Mouse (Mus musculus) ovary, adult 18-20 months (tissue): ENCODE measurements around the gene Cd151.

Source experiments
- DNase-seq: peaks from one replicate; pipeline ENCODE4 v3.0.0; 2022; ENCODE audit warnings: low spot score, mixed read lengths

The Cd151 gene

GRCm38 (mm10) chr7:141467230-141468030 lies at the start of gene Cd151:
Cd151 (plus strand) TSS chr7:141467392.
- peak; percentile 86 for DNase-seq

- no peak for DNase-seq
These were observed 49.2 kb upstream of the Cd151 start for GRCm38 (mm10) chr7:141417731-141418681.

GRCm38 (mm10) chr7:141418970-141419369 lies 48.2 kb upstream of the Cd151 start:
- DNase-seq = no peak

- DNase-seq = no peak
These were observed 47.0 kb upstream of the Cd151 start for GRCm38 (mm10) chr7:141420030-141420702.

GRCm38 (mm10) chr7:141423811-141424210 lies 43.4 kb upstream of the Cd151 start:
- no peak for DNase-seq

GRCm38 (mm10) chr7:141426948-141427730 lies 40.1 kb upstream of the Cd151 start:
- no peak for DNase-seq

GRCm38 (mm10) chr7:141428701-141429100 lies 38.5 kb upstream of the Cd151 start:
- DNase-seq = no peak

- no peak for DNase-seq
These were observed 37.9 kb upstream of the Cd151 start, which contains the start of gene Cend1 for GRCm38 (mm10) chr7:141429310-141429709. Cend1 (minus strand) TSS chr7:141429491.

- peak; percentile 72 for DNase-seq
These were observed 37.2 kb upstream of the Cd151 start for GRCm38 (mm10) chr7:141429840-141430584.

- DNase-seq = no peak
These were observed 36.5 kb upstream of the Cd151 start for GRCm38 (mm10) chr7:141430585-141431240.

- no peak for DNase-seq
These were observed 35.6 kb upstream of the Cd151 start for GRCm38 (mm10) chr7:141431434-141432185.

- no peak for DNase-seq
These were observed 35.0 kb upstream of the Cd151 start for GRCm38 (mm10) chr7:141432186-141432611.

GRCm38 (mm10) chr7:141432741-141433516 lies 34.3 kb upstream of the Cd151 start:
- DNase-seq = peak; percentile 77

GRCm38 (mm10) chr7:141433517-141434400 lies 33.4 kb upstream of the Cd151 start:
- DNase-seq = no peak

GRCm38 (mm10) chr7:141434464-141434863 lies 32.7 kb upstream of the Cd151 start:
- DNase-seq = no peak

GRCm38 (mm10) chr7:141435129-141435855 lies 31.9 kb upstream of the Cd151 start:
- no peak for DNase-seq
